Mouse (Mus musculus): ENCODE measurements around the gene Ankrd13d. TPM values are rescaled to one million over a fixed set of nuclear protein-coding genes. Genes with fewer than 3 reads are reported as not detected.
"Not testable (repeated sequence)": the region's sequence is repeated elsewhere in the genome, so short reads cannot be mapped to it uniquely, and the experiment has no call there.

Ankrd13d gene
- polyA plus RNA-seq, 1 experiment: 5.7 TPM

DNA sequence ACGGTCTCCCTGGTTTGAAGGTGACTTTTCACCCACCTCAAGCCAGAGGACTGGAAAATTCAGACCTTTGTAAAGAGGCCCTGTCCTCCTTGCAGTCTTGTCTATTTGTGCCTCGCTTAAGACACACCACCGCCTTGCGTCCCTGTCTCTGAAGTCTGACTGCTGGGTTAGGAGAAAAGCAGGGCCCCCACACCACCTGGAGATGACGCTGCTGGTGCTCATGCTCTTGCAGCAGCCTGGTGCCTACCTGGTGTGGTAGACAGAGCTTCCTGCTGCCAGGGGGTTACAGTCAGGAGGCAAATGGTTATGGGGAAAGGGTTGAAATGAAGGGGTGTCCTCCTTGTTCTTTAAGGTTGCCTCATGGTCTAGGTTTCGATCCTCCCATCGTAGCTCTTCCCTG, 28.7 kb downstream of the Ankrd13d start:
- H3K4me3 ChIP-seq (ENCODE audit: insufficient read depth, low read length): no peak overlapping the region
- no peak overlapping the region for H3K27ac ChIP-seq (ENCODE audit: insufficient read depth, low read length)
- H3K4me1 ChIP-seq (ENCODE audit: control insufficient read depth, insufficient read depth, low read length): no peaks in the 10 kb centered on the region; the same call in 1 of the 2 replicates
- no peak for TF ChIP-seq CTCF (IDR thresholded peaks at IDR 0.05; ENCODE audit: borderline replicate concordance, insufficient read depth, low read length)
- TF ChIP-seq POLR2A (IDR thresholded peaks at IDR 0.05; ENCODE audit: low read depth, low read length): no peak

- H3K27ac ChIP-seq (ENCODE audit: insufficient read depth, low read length); H3K4me3 ChIP-seq (ENCODE audit: insufficient read depth, low read length); H3K4me1 ChIP-seq (ENCODE audit: control insufficient read depth, insufficient read depth, low read length): not testable (repeated sequence)
Observed at GRCm38 (mm10) chr19:4248683-4249082, 34.3 kb downstream of the Ankrd13d start.

DNA sequence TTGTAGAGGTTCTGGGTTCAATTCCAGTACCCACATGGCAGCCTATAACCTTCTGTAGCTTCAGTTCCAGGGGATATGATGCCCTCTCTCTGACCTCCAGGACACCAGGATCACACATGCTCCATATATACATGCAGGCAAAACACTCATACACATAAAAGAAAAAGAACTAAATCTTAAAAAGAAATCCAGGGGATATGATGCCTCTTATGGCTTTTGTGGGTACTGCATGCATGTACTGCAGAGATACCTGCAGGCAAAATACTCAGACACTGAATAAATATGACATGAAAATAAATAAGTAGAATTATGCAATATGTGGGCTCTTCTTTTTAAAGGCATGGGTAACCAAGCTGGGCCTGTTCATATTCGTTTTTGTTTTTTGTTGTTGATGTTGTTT, 35.9 kb downstream of the Ankrd13d start:
- TF ChIP-seq POLR2A (IDR thresholded peaks at IDR 0.05; ENCODE audit: low read depth, low read length) (no peak), CTCF (IDR thresholded peaks at IDR 0.05; ENCODE audit: borderline replicate concordance, insufficient read depth, low read length) (no peak)

GRCm38 (mm10) chr19:4244775-4245174, 38.2 kb downstream of the Ankrd13d start:
- H3K4me1 ChIP-seq (ENCODE audit: control insufficient read depth, insufficient read depth, low read length): peaks cover 5% of the 10 kb centered on the region
- TF ChIP-seq POLR2A (IDR thresholded peaks at IDR 0.05; ENCODE audit: low read depth, low read length): no peak
- no peak for TF ChIP-seq CTCF (IDR thresholded peaks at IDR 0.05; ENCODE audit: borderline replicate concordance, insufficient read depth, low read length)
- H3K27ac ChIP-seq (ENCODE audit: insufficient read depth, low read length): no peak overlapping the region
- no peak overlapping the region for H3K4me3 ChIP-seq (ENCODE audit: insufficient read depth, low read length)

More for the DNA sequence above, 35.9 kb downstream of the Ankrd13d start:
- peaks cover 2% of the 10 kb centered on the region; the same call in 1 of the 2 replicates for H3K4me1 ChIP-seq (ENCODE audit: control insufficient read depth, insufficient read depth, low read length)
- no peak overlapping the region for H3K27ac ChIP-seq (ENCODE audit: insufficient read depth, low read length)
- H3K4me3 ChIP-seq (ENCODE audit: insufficient read depth, low read length): no peak overlapping the region

DNA sequence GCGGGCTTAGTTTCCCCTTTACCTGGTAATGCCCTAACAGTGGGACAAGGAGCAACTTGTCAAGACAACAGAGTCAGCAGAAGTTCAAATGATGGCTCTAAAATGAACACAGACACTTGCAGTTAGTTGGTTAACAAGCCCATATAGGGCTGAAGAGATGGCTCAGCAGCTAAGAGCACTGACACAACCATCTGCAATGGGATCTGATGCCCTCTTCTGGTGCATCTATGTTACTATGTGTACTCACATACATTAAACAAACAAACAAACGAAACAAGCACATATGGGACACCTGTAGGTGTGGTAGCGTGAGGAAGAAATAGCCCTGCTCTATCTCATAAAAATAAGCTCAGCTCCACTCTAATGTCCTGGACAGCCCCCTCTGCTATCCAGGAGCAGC, 40.5 kb downstream of the Ankrd13d start:
- no peak for TF ChIP-seq POLR2A (IDR thresholded peaks at IDR 0.05; ENCODE audit: low read depth, low read length)
- TF ChIP-seq CTCF (IDR thresholded peaks at IDR 0.05; ENCODE audit: borderline replicate concordance, insufficient read depth, low read length): no peak
- peaks cover 5% of the 10 kb centered on the region for H3K4me1 ChIP-seq (ENCODE audit: control insufficient read depth, insufficient read depth, low read length)
- H3K27ac ChIP-seq (ENCODE audit: insufficient read depth, low read length): no peak overlapping the region

GRCm38 (mm10) chr19:4240247-4240668, 42.7 kb downstream of the Ankrd13d start:
- TF ChIP-seq CTCF (IDR thresholded peaks at IDR 0.05; ENCODE audit: borderline replicate concordance, insufficient read depth, low read length) (no peak), POLR2A (IDR thresholded peaks at IDR 0.05; ENCODE audit: low read depth, low read length) (no peak)
- H3K4me3 ChIP-seq (ENCODE audit: insufficient read depth, low read length): no peak overlapping the region
- H3K4me1 ChIP-seq (ENCODE audit: control insufficient read depth, insufficient read depth, low read length): peaks cover 3% of the 10 kb centered on the region; the same call in 1 of the 2 replicates
- H3K27ac ChIP-seq (ENCODE audit: insufficient read depth, low read length): no peak overlapping the region

More for the DNA sequence above, 40.5 kb downstream of the Ankrd13d start:
- no peak overlapping the region for H3K4me3 ChIP-seq (ENCODE audit: insufficient read depth, low read length)

DNA sequence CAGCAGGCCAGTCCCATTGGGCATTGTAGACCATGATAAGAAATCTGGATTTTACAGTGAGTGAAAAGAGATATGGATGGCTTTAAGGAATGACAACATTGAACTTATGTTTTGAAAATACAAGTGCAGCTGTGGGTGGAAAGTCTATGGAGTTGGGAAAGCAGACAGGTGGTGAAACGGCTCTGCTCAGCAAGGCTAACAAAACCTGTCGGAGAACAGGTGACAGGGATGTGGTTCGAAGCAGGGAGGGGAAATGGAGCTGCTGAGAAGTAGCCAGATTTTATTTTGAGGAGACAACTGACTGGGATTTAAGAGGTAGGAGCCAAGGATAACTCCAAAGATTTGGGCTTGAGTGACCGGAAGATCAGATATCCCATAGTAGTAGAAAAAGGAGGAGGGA, 48.4 kb downstream of the Ankrd13d start:
- TF ChIP-seq POLR2A (IDR thresholded peaks at IDR 0.05; ENCODE audit: low read depth, low read length): no peak
- no peak for TF ChIP-seq CTCF (IDR thresholded peaks at IDR 0.05; ENCODE audit: borderline replicate concordance, insufficient read depth, low read length)

GRCm38 (mm10) chr19:4232651-4233050, 50.3 kb downstream of the Ankrd13d start:
- Histone ChIP-seq H3K4me3 (ENCODE audit: insufficient read depth, low read length) (no peak overlapping the region), H3K27ac (ENCODE audit: insufficient read depth, low read length) (peak overlapping the region; percentile 85; the same call in 1 of the 2 replicates)
- TF ChIP-seq CTCF (IDR thresholded peaks at IDR 0.05; ENCODE audit: borderline replicate concordance, insufficient read depth, low read length) (no peak), POLR2A (IDR thresholded peaks at IDR 0.05; ENCODE audit: low read depth, low read length) (no peak; the same call in 1 of the 2 replicates)

More for the DNA sequence above, 48.4 kb downstream of the Ankrd13d start:
- Histone ChIP-seq H3K4me1 (ENCODE audit: control insufficient read depth, insufficient read depth, low read length) (peaks cover 10% of the 10 kb centered on the region), H3K27ac (ENCODE audit: insufficient read depth, low read length) (no peak overlapping the region), H3K4me3 (ENCODE audit: insufficient read depth, low read length) (no peak overlapping the region)

GRCm38 (mm10) chr19:4232186-4232572, 50.8 kb downstream of the Ankrd13d start:
- H3K27ac ChIP-seq (ENCODE audit: insufficient read depth, low read length): peak overlapping the region; percentile 85
- TF ChIP-seq CTCF (IDR thresholded peaks at IDR 0.05; ENCODE audit: borderline replicate concordance, insufficient read depth, low read length) (no peak), POLR2A (IDR thresholded peaks at IDR 0.05; ENCODE audit: low read depth, low read length) (no peak; the same call in 1 of the 2 replicates)
- H3K4me1 ChIP-seq (ENCODE audit: control insufficient read depth, insufficient read depth, low read length): peaks cover 10% of the 10 kb centered on the region
- H3K4me3 ChIP-seq (ENCODE audit: insufficient read depth, low read length): peak overlapping the region; percentile 56

More at GRCm38 (mm10) chr19:4232651-4233050, 50.3 kb downstream of the Ankrd13d start:
- peaks cover 10% of the 10 kb centered on the region for H3K4me1 ChIP-seq (ENCODE audit: control insufficient read depth, insufficient read depth, low read length)

- Histone ChIP-seq H3K4me3 (ENCODE audit: insufficient read depth, low read length) (peak within 1 kb of the TSS; percentile 56), H3K4me1 (ENCODE audit: control insufficient read depth, insufficient read depth, low read length) (peaks cover 10% of the 10 kb centered on the region), H3K27ac (ENCODE audit: insufficient read depth, low read length) (peak within 1 kb of the TSS; percentile 85)
- TF ChIP-seq CTCF (IDR thresholded peaks at IDR 0.05; ENCODE audit: borderline replicate concordance, insufficient read depth, low read length) (no peak), POLR2A (IDR thresholded peaks at IDR 0.05; ENCODE audit: low read depth, low read length) (peak; percentile 81)
Observed at GRCm38 (mm10) chr19:4231253-4232185, 51.4 kb downstream of the Ankrd13d start, which contains the start of gene Pold4. Pold4 (plus strand) TSS chr19:4231899.
